Mouse (Mus musculus) erythroid progenitor cell, adult 5-6 weeks (primary cell): ENCODE results near the gene Nt5c. TPM values are rescaled to one million over a fixed set of nuclear protein-coding genes. Genes with fewer than 3 reads are reported as not detected.
A peak's percentile ranks its signal among the peaks of the same experiment; 100 is the strongest.
"Not testable (repeated sequence)": the region's sequence is repeated elsewhere in the genome, so short reads cannot be mapped to it uniquely, and the experiment has no call there.

Source experiments
- ATAC-seq: replicated peaks from 2 replicates; pipeline ENCODE4 v1.8.0; 2016; ENCODE audit warnings: moderate number of reproducible peaks, mild to moderate bottlenecking, moderate TSS enrichment, inconsistent platforms; ENCODE audit not compliant: poor library complexity, low FRiP score, severe bottlenecking
- total RNA-seq, 2 experiments: library from RNA; stranded (forward) in 1 of 2; stranded (reverse) in 1 of 2; fragments of 150-400 nt in 1 of 2; fragments of 186-747, 209-891 nt in 1 of 2; gene quantifications; 2 replicates each; pipeline versions ENCODE4 v1.2.3 to v1.2.4; 2015 to 2017; ENCODE audit warnings: low replicate concordance in 2 of 2

The Nt5c gene
- total RNA-seq, 2 experiments from 2014 or later = 13.0 to 37.2 TPM

DNA sequence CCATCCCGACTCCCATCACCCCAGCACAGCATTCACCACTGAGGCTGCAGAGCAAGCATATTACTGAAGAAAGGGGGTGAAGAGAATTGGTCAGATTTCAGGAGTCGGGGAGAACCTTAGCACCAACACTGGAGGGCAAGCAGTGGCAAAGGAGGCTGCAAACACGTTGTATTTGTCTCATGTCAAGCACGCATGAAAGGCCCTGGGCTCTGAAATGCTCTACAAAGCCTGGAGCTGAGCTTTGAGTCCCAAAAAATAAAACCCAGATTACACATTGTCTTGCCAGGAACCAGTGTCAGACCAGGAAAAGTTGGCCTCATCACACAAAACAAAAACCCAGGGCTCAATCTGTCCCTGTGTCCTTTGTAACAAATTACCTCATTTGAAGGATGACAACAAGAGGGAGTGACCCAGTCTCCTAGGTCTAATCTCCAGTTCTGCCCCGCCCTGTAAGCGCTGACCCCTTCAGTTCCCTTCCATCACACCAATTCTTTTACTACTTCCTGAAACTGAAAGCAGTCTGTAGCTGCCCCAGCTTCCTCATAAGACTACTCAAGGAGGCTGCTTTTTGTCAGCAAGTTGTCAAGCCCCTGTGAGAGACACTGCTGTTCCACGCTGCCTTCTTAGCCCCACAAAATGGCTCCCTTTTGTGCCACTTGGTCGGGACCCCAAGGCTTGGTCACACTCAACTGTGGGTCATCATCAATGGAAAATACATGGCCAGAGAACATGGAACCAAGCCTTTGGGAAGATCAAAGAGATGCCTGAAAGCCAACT, 20.9 kb upstream of the Nt5c start:
- no peak for ATAC-seq

DNA sequence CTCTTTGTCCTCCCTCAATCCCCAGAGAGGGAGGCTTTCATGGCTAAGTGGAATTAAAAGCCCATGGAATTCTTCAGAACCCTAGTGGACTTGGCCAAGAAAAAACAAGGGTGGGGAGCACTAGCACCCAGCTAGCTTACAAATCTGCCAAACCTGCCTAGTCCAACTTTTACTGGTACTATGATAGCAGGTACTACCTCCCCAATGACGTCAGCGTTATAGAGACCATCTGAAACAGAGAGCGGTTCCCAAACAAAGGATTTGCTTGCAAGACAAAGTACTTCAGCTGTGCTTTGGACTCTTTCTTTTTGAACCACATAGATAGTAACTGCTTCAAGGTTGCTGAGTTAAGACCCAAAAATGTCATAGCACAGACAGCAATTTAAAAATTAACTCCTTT, 20.3 kb upstream of the Nt5c start:
- ATAC-seq = no peak

DNA sequence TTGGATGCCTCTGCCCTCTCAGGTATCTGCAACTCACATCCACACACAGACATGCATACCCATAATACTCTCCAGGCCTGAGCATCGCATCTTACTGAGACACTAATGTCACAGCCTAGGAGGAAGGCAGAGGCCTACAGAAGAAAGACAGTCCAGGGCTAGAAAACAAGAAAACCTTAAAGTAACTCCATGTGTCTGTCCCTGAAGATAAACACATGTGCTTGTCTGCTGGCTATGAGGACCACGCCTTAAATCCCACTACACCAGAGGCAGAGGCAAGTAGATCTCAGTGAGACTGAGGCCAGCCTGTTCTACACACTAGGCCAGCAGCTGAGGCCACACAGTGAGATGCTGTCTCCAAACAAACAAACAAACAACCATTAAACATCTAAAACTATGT, 19.5 kb upstream of the Nt5c start:
- peak; percentile 64 for ATAC-seq

DNA sequence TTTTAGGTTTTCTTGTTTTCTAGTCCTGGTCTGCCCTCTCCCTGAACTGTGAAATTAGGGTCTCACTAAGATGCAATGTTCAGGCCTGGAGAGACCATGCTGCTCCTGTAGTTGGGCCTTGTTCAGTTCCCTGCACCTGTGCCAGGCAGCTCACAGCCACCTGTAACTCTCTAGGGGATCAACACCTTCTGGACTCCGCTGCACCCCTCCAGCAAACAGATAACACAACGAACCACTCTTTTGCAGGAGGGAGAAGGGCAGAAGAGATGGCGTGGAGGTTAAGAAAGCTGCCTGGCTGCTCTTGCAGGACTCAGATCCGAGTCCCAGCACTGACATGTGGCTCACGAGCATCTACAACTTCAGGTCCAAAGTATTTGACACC, 18.8 kb upstream of the Nt5c start:
- no peak for ATAC-seq

DNA sequence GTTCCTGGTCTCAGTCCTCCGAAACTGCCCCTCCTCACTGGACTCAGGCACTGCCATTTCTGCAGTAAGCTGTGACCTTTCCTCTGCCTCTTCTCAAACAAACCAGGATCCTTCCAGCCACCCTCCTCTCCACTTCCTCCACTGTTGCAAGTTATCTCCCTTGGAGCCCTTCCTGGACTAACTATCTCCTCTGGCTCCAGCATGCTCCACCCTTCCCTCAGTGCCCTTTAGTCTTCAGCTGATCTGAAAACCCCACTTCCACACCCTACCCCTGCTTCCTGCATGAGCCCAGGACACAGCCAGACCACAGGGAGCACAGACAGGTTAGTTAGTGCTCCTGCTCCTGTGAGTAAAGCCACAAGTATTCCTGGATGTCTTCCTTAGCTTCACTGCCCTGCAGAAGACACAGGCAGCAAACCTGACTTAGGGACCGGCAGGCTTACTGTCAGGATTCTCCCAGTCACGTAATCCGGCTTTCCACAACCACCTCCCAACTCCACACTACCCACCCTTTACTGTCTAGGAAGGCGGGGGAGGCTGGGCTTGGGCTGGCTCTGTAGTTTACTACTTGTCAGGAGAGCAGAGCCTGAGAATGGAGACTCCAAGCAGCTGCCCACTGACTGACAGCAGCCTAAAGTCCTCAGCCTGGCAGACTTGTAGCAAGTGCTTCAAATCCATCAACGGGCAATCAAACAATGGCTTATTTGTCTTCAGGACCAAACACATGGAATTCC, 18.3 kb upstream of the Nt5c start:
- ATAC-seq = peak; percentile 35

DNA sequence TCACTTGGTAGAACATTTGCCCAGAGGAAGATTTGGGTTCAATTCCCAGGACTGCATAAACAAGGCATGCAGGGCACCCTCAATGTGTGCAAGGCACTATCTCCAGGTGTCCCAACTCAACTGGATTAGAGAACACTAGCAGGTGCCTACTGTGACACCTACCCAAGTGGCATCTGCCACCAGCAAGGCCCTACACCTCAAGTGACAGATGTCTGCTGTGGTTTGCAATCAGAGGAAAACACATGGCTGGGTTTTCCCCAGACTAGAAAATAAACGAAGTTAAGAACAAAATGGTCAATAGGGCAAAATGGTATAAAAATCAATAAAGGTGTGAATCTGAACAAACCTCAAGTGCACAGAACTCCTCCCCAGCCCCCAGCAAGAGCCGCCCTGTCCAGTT, 16.4 kb upstream of the Nt5c start:
- no peak for ATAC-seq

DNA sequence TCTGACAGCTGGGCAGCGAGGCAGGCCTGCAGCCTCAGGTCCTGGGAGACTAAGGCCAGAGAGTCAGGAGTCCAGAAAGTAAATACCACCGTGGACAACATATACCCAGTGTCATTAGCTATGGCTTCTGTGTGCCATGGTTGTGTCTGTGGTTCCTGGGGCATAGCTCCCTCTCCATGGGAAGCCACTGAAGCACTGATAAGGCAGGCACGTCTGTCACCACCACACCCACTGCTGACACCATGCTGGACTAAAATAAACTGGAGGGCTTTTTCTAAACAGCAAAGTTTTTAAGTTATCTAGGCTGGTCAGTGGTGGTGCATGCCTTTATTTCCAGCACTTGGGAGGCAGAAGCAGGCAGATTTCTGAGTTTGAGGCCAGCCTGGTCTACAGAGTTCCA, 14.9 kb upstream of the Nt5c start:
- peak; percentile 81 for ATAC-seq

DNA sequence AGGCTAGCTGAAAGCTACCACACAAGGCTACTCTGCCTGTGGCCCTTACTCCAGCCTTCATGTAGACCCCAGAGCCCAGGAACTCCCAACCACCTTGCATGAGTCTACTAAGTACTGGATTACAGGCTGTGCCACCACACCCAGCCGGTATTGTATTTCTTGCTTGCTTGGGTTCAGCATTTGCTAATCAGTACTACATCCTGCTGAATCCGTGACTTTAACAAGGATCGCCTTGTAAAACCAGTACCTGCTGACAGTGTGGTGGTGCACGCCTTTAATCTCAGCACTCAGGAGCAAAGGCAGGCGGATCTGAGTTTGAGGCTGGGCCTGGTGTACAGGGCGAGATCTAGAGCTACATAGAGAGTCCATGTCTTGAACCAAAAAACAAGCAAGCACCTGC, 11.0 kb upstream of the Nt5c start:
- no peak for ATAC-seq

DNA sequence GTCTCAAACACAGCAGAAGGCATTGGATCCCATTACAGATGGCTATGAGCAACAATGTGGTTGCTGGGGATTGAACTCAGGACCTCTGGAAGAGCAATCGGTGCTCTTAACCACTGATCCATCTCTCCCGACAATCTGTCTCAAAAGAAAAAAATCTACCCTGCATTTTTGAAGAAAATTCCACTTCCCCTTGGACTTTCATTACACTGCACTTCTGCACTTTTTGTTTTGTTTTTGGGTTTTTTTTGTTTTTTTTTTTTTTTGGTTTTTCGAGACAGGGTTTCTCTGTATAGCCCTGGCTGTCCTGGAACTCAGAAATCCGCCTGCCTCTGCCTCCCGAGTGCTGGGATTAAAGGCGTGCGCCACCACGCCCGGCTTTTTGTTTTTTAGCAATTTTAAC, 4.9 kb upstream of the Nt5c start:
- ATAC-seq = not testable (repeated sequence)

DNA sequence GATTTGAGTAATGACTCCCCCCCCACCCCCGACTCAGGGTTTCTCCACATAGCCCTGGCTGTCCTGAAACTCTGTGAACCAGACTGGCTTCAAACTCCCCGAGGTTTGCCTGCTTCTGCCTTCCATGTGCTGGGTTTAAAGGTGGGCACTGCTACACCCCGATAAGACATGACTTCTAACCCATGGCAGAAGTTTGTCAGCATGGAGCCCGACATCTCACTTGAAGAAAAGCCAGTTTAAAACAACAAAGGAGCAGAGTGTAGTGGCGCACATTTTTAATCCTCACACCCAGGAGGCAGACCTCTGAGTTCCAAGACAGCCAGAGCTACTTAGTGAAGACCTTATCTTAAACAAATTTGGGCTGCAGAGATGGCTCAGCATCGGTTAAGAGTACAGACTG, 725 bp upstream of the Nt5c start:
- ATAC-seq = no peak

DNA sequence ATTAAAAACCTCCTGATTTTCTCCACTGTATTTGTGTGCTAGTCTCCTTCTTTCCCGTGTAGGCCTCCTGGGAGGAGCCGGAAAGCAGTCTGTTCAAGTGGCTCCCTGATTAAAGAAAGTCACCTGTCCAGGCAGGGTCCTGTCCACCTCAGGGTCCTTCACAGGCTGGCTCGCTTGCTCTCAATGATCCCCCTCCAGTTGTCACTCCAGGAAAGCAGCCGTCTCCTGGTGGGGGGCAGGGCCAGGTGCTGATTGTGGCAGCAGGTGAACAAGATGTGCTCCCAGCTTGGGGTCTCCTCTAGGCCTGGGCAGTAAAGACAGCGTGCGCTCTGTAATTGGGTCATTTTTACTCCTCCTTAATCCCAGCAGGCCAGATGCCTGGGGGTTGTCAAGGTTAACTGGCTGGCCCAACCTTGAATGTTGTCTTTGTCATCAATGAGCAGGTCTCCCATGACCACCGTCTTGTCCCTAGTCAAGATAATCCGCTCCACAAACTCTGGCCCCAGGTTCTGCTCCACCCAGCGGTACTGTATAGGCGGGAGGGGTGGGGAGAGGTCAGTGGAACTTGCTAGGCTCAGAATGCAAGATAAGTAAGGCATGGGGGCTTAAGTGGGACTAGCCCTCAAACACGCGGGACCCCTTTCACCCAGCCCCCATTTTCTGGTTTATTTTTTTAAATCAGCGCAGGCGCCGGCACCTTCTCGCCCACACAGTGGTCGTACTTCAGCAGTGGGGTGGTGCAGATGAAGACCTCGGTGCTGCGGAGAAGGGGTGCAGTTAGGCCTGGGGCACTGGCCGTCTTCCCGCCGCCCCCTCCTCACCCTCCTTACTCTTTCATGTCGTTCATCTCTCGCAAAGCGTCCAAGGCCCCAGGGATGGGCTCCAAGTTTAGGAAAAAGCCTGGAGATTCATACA, 964 bp downstream of the Nt5c start:
- ATAC-seq = 0 out of 2 replicates have a peak, but pooled peaks have one; percentile 3

DNA sequence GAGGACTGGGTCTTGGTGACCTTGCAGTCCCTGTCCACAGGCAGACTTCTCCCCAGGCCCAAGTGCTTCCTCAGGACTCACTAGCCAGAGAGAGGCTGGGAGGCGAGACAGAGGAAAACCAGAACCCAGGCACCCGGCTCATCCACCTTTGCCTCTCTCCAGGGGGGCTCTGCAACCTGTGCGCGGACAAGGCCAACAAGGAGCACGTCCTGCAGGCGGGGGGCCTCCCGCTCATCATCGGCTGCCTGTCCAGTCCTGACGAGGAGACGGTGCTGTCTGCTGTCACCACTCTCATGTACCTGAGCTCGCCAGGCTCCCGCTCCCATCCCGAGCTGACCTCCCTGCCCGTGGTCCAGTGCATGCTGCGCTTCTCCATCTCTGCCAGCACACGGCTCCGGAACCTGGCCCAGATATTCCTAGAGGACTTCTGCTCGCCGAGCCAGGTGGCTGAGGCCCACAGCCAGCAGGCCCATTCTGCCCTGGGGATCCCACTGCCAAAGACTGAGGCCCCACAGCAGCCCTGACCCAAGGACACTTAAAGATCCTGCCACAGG, 3.0 kb downstream of the Nt5c start:
- ATAC-seq = no peak

DNA sequence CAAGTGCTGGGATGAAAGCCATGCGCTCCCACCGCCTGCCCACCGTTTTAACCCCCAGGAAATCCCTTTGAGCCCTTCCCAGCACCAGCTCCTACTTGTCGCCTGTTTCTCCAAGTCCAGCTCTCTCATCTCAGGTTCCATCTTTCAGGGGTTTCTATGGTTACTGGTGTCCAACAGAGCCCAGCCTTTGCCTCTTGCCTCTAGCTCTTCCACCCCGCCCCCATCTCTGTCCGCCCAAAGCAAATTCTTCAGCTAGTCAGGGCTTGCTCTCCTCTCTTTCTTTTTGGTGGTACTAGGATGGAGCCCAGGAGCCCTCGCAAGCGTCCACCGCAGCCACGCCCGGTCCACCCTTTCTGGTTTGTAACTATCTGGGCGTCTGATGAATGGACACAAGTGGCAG, 6.5 kb downstream of the Nt5c start:
- ATAC-seq = no peak

DNA sequence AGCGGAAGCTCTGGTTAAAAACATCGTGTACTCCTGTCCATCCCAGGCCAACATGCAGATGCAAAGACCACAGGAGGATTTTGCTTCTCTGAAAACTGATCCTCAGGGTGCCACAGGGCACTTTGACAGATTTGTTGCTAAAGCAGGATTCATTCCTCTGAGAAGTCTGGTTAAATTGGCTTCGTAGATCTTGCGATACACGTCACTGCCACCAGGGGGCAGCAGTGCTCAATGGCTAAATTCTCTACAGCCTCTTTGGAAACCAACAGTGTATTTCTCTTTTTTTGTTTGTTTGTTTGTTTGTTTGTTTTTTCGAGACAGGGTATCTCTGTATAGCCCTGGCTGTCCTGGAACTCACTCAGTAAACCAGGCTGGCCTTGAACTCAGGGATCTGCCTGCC, 7.9 kb downstream of the Nt5c start:
- peak; percentile 78 for ATAC-seq

DNA sequence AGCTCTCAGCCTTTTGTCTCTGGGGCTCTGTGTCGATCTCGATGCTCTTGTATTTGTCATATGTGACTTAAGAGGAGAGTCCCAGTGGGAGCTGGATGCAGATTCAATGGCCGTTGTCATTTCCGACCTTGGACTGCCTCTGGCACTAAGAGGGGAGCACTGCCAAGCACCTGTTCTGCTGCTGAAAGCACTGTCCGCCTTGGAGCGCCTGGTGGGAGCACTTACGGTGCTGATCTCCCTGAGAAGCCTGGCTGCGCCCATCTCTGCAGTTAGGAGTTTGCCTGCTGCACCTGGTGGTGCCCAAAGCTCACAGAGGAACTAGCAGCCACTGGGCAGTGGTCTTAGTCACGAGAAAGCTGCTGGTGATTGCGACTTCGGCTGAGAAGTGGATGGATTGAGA, 8.4 kb downstream of the Nt5c start:
- no peak for ATAC-seq

DNA sequence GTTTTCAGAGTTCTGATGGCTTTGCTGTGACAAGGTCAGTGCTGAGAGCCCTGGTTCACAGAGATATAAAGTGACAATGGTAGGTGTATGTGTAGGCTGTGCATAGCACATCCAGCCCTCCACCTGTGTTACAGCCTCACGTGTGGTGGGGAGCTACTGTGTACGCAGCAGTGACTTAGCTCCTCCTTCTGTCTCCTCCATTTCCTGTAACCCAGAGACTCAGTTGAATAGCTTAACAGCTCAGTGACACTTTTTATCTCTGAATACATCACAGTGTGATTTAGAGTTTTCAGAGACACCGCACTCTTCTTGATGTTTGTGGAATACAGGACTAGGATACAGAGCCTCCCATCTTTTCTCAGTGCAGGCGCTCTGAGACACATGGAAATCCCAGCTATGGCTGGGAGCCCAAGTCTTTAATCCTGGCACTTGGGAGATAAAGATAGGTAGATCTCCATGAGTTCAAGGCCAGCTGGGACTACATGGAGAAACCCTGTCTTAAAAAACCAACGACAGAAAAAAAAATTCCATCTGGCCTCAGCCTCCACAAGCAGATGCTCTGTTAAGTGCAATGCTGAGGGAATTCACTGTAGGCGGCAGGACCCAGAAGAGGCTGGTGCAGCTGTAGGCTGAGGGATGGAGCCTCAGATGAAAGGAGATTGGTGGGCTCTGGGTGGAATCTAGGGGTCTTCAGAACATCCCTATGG, 10.0 kb downstream of the Nt5c start:
- no peak for ATAC-seq

DNA sequence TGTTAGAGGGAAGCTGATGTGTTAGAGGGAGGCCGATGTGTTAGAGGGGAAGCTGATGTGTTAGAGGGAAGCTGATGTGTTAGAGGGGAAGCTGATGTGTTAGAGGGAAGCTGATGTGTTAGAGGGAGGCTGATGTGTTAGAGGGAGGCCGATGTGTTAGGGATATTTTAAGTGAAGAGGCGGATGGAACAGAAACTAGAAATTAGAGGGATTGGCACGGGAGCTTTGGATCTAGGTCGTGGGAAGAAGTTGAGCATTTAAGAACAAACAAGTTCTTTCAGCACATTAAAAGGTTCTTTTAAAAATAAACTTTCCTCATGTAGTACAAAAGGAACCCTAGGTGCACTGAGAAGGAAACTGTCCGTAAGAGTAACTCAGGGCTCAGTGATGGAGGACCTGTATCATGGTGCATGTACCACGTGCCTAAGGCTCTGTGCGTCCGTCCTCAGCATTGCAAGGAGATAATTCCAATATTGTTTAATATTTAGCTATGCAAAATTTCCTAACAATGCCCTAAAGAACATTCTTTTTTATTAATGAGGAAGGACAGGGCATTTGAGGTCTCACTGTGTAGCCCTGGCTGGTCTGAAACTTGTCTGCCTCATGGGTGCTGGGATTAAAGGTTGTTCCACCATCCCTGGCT, 13.2 kb downstream of the Nt5c start:
- ATAC-seq = no peak

DNA sequence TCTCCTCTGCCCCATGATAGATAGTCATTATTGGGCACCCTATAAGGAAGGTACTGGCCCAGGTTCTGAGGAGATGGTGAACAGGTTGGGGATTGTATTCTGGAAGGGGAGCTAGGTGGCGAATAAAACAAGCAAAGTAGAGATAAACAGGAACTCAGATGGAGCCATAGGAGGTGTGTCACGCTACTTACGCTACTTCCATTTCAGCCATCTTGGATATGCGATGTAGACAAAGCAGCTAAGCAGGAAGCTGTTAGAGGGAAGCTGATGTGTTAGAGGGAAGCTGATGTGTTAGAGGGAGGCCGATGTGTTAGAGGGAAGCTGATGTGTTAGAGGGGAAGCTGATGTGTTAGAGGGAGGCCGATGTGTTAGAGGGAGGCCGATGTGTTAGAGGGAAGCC, 14.3 kb downstream of the Nt5c start:
- ATAC-seq = not testable (repeated sequence)

DNA sequence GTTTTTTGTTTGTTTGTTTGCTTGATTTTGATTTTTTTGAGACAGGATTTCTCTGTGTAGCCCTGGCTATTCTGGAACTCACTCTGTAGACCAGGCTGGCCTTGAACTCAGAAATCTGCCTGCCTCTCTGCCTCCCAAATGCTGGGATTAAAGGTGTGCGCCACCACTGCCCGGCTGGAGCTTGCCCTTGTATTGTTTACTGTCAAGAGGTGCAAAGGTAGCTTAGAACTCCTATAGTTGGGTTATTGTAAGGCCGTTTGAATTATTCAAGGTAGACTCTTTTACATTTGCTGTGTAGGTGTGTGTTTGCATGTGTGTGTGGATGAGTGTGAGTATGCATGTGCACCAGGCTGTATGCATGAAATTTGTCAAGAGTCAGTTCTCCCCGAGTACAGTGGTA, 15.0 kb downstream of the Nt5c start:
- ATAC-seq = not testable (repeated sequence)
